Mouse (Mus musculus) thymus, postnatal 0 days (tissue): ENCODE data around the gene Tex45. TPM values are rescaled to one million over a fixed set of nuclear protein-coding genes. Genes with fewer than 3 reads are reported as not detected.
A peak's percentile ranks its signal among the peaks of the same experiment; 100 is the strongest.

Experiments
- DNase-seq: peaks from one replicate; pipeline ENCODE4 v3.0.0-alpha.2; 2015; ENCODE audit warnings: low spot score
- polyA plus RNA-seq: library from polyadenylated mRNA; unstranded; fragments of >200 nt; fragmentation: Nextera tagmentation; extraction: Ambion mirVana; gene quantifications from 2 replicates; pipeline ENCODE4 v1.2.1, GENCODE M21; 2015

The Tex45 gene
- polyA plus RNA-seq, 1 experiment from 2014 or later = not detected

GRCm38 (mm10) chr8:3485192-3485591 is 14.5 kb downstream of the Tex45 start:
- no peak for DNase-seq

DNA sequence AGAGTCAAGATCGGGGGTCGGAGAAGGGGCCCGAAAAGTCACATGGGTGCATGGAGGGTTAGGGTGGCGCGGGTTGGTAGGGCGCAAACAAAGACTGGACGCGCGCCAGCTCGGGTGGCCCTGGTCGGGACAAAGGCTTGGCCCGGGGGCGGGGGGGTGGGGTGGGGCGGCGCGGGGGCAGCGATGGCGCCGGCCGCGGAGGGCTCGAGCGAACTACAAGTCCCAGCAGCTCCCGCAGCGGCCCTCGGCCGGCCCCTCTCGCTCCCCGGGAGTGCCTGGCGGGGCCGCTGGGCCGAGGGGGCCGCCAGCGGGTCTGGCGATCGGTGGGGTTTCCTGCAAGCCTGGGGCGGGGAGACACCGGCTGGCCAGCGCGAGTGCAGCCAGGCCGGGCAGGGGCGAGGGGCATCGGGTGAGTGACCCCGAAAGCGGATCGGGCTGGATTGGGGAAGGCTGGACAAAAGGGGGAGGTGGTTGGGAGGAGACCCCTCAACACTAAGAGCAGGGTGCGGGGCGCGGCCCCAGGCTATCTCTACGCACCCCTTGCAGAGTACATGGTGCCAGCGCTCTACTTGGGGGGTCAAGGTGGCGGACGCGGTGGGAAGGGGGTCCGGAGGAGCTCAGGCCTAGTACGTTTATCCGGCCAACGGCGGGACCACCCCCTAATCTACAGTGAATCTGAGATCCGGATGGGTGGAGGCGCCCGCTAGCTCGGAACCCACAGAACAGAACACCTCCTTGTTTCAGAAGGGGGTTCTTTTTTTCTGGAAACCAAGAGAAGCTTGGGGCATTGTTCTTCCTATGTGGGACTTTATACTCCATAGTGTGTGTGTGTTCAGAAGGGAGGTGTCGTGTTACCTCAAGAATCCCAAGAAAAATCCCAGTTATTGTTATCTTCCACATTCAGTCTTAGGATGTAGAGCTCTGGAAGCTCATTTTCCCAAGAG is 22.5 kb downstream of the Tex45 start, which contains the start of gene Zfp358:
Zfp358 (plus strand) TSS at position 238 of the 944 bp plus-strand sequence.
- peak; percentile 69 for DNase-seq

DNA sequence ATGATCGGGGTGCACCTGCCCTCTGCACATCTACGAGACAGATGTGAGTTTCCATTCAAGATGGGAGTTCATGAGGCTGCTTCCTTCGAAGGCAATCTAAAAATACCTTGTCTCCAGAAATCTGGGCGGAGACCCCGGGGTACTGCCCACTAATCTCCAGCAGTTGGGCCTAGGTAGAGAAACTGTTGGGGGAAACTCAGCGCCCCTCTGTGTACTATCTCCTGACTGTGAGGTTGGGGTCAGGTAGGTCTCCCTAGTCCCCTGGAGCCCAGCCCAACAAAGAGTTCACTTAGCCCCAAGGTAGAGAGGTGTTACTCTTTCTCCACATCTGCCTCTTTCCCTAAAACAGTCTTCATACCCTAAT is 23.2 kb downstream of the Tex45 start:
- DNase-seq = no peak

DNA sequence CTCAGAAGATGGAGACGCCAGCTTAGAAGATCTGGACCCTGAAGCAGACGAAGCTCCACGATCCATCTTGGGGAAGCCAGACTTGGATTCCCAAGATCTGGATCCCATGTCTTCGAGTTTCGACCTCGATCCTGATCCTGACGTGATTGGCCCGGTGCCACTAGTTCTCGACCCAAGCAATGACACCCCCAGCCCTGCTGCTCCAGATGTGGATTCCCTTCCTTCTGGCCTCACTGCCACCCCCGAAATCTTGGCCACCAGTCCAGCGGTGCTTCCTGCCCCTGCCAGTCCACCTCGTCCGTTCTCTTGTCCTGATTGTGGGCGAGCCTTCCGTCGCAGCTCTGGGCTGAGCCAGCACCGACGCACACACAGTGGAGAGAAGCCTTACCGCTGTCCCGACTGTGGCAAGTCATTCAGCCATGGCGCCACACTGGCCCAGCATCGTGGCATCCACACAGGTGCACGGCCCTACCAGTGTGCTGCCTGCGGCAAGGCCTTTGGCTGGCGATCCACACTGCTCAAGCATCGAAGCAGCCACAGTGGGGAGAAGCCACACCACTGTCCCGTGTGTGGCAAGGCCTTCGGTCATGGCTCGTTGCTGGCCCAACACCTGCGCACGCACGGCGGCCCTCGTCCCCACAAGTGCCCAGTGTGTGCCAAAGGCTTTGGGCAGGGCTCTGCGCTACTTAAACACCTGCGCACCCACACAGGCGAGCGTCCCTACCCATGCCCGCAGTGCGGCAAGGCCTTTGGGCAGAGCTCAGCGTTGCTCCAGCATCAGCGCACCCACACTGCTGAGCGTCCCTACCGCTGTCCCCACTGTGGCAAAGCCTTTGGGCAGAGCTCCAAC is 25.1 kb downstream of the Tex45 start:
- DNase-seq = no peak

- no peak for DNase-seq
Observed at GRCm38 (mm10) chr8:3496428-3496748, 25.7 kb downstream of the Tex45 start.

DNA sequence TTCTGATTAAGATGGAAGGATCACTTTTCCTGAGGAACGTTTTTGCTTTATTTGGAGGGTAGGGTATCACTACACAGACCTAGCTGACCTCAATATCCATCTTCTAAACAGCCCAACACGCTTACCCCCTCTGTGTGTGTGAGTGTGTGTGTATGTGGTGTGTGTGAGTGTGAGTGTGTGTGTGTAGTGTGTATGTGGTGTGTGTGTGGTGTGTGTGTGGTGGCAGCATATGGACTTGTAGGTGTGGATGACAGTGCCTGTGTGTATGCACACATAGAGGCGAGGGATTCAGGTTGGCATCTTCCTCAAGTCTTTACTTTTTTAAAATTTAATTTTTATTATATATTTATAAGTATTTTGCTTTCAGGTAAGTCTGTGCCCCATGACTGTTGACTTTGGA is 27.9 kb downstream of the Tex45 start:
- DNase-seq = no peak

- no peak for DNase-seq
Observed at GRCm38 (mm10) chr8:3499751-3500150, 29.1 kb downstream of the Tex45 start.

DNA sequence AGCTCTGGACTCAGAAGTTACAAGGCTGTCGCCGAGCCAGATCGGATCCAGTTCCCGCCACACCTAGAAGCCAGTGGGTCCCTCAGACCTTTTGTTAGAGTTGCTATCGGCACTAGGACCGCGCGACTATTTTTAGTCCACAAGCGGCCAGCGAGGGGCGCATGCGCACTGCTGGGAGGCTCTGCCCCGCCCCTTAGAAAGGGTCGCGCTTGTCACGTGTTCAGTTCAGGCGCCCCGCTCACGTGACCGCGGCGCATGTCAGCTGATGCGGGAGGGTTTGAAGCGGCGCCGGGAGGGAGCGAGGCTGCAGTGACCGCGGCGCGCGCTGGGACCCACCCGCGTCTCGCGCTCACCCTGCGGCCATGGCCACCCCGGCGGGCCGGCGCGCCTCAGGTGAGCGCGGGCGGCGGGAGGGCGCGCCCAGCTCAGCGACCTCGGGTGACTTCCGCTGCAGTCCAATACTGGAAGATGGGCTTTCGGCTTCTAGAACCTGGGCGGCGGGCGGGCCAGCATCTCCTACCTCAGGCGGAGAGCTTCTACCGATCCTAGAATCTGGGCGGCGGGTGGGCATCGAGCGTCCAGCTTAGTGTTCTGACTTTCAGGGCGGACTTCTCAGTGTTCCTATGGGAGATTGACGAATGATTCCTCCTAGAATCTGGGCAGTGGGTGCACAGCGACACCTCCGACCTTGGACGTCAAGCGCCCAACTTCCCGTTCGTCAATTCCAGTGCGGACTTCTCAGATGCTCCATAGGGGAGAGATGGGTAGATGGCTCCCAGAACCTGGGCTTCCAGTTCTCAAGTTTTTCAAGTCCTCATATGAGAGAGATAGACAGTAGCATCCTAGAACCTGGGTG is 29.8 kb downstream of the Tex45 start, which contains the start of gene Mcoln1:
Mcoln1 (plus strand) TSS at position 223 of the 856 bp plus-strand sequence.
- DNase-seq = peak; percentile 98

DNA sequence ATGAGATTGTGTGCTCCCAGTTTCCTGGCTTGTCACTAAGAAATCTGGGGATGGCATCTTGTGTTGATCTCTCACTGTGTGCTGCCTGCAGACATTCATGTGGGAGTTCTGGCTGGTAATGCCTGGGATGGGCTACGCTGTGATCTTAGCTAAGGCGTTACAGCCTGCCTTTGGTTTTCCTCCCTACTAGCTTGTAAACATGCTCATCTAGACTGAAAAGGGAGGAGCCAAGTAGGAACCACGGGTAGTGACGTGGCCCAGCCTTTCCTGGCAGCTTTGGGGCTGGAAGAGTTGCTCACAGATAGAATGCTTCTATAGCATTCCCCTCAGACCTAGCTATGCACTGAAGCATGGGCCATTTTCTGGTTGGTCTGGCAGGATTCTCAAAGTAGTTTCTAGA is 31.6 kb downstream of the Tex45 start:
- no peak for DNase-seq

- no peak for DNase-seq
Observed at GRCm38 (mm10) chr8:3507979-3508754, 37.5 kb downstream of the Tex45 start.

GRCm38 (mm10) chr8:3514681-3515247 is 44.1 kb downstream of the Tex45 start:
- DNase-seq = no peak

DNA sequence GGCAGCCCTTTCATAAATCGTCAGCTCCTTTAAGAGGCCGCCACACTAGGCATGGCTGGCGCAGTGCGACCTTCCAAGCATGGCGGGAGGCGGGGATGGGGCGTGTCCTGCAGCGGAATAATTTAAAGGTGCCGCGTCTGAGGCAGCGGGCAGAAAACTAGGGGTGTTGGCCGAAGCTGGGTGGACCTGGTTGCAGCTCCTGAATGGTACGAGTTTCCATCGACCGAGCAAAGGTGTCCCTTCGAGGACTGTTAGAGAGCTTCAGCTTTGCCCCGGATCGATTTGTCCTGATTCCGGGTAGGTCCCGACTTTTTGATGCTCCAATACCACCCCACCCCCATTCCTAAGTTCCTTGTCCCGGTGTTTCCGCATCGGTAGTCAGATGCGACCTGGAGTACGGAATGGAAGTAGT is 44.6 kb downstream of the Tex45 start, which contains the start of gene Pnpla6:
Pnpla6 (plus strand) TSS at position 125 of the 412 bp plus-strand sequence.
- peak; percentile 78 for DNase-seq

DNA sequence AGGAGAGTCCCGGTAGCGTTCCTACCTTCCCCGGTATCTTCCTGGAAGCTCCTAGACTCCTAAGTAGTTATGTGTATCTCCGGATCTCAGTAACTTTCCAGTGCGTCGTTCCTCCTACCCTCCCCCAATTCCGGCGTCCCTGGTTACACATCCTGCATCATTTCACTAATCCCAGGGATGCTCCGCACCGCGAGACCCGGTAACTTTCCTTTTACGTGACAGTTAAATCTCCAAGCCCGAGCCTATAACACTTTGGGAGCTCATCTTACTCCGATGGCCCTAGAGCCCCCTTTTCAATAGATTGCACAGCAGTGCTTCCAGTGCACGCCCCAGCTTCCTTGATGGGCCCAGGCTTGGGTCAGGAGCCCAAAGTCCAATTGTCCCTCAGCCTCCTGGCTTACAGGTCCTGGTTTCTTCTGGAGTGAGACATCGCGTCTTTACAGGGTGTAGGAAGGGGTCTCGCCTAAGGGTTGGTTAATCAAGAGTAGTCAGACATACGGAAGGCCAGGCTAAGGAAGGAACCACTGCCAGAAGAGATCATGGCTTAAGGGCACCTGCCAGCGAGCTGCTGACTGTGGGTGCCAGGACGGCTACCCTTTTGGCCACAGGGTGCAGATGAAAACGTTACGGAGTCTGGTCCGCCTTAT is 45.2 kb downstream of the Tex45 start:
- peak; percentile 29 for DNase-seq

- DNase-seq = peak; percentile 92
Observed at GRCm38 (mm10) chr8:3516450-3517116, 45.9 kb downstream of the Tex45 start.

GRCm38 (mm10) chr8:3517117-3517495 is 46.4 kb downstream of the Tex45 start:
- no peak for DNase-seq

DNA sequence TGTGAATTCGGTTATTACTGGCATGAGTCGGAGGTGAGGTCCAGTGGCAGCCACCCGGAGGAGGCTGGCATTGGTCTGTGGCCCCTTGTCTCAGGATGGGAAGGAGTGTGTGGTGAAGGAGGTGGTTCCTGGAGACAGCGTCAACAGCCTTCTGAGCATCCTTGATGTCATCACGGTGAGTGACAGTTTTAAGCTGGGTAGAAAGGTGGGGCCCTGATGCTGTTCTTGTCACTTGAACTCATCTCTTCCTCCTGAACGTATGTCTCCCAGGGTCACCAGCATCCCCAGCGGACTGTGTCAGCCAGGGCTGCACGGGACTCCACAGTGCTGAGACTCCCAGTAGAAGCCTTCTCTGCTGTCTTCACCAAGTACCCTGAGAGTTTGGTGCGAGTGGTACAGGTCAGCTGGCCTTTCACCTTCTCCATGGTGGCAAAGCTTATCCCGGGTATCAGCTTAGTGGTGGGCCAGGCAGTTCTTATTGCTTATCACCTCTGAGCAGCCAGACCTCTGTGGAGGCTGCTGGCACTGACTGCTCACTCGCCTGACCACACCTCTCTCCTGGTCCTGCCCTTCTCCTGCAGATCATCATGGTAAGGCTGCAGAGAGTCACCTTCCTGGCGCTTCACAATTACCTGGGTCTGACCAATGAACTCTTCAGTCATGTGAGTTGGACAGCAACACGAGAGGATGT is 51.5 kb downstream of the Tex45 start:
- DNase-seq = no peak

- DNase-seq = no peak
Observed at GRCm38 (mm10) chr8:3530816-3531215, 60.2 kb downstream of the Tex45 start.

DNA sequence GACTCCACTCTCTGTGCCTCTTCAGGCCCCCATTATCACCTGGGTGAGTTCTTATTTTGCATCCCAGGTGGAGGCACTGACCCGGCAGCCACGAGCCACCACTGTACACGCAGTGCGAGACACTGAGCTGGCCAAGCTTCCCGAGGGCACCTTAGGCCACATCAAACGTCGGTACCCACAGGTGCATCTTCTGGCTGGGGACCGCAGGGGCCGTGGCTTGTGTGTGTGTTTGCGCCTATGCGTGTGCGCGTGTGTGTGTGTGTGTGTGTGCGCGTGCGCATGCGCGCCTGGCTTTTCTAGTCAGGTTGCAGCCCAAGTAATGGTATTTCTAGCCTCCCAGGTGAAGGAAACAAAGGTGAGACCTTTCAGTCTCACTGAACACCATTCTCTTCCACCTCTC is 61.3 kb downstream of the Tex45 start:
- no peak for DNase-seq
